Mouse (Mus musculus) adrenal gland, adult 18-20 months (tissue): ENCODE results near the gene Shc3. TPM values are rescaled to one million over a fixed set of nuclear protein-coding genes. Genes with fewer than 3 reads are reported as not detected.
A peak's percentile ranks its signal among the peaks of the same experiment; 100 is the strongest.

Source experiments
- DNase-seq, 2 experiments: peaks; one replicate each; pipeline ENCODE4 v3.0.0; 2021 to 2022; ENCODE audit warnings: low spot score in 2 of 2
- total RNA-seq, 2 experiments: library from RNA; stranded (reverse); gene quantifications; 1 replicate in 1 of 2; 2 replicates in 1 of 2; pipeline ENCODE4 v1.2.3; 2021

Gene Shc3
- total RNA-seq, 2 experiments from 2014 or later, result 0.83 to 1.3 TPM

GRCm38 (mm10) chr13:51569685-51570068 is 458 bp upstream of the Shc3 start:
- no peak for DNase-seq

GRCm38 (mm10) chr13:51568501-51568901 is 718 bp downstream of the Shc3 start:
- no peak for DNase-seq

- peak; percentile 31 to 38 for DNase-seq
Observed at GRCm38 (mm10) chr13:51567411-51567851, 1.8 kb downstream of the Shc3 start.

- DNase-seq, result no peak
Observed at GRCm38 (mm10) chr13:51567078-51567395, 2.2 kb downstream of the Shc3 start.

GRCm38 (mm10) chr13:51566371-51567077 is 2.7 kb downstream of the Shc3 start:
- no peak for DNase-seq

GRCm38 (mm10) chr13:51564741-51565140 is 4.5 kb downstream of the Shc3 start:
- no peak for DNase-seq

GRCm38 (mm10) chr13:51553343-51553742 is 15.9 kb downstream of the Shc3 start:
- no peak for DNase-seq

GRCm38 (mm10) chr13:51552233-51552632 is 17.0 kb downstream of the Shc3 start:
- DNase-seq, result no peak

GRCm38 (mm10) chr13:51551824-51552223 is 17.4 kb downstream of the Shc3 start:
- no peak for DNase-seq

GRCm38 (mm10) chr13:51539816-51540215 is 29.4 kb downstream of the Shc3 start:
- DNase-seq, result no peak

GRCm38 (mm10) chr13:51535326-51535725 is 33.9 kb downstream of the Shc3 start:
- no peak for DNase-seq

GRCm38 (mm10) chr13:51526480-51526879 is 42.7 kb downstream of the Shc3 start:
- DNase-seq, result peak; percentile 42 to 51

GRCm38 (mm10) chr13:51524316-51524715 is 44.9 kb downstream of the Shc3 start:
- no peak for DNase-seq

- no peak for DNase-seq
Observed at GRCm38 (mm10) chr13:51523311-51523710, 45.9 kb downstream of the Shc3 start.

GRCm38 (mm10) chr13:51518880-51519279 is 50.3 kb downstream of the Shc3 start:
- DNase-seq, result no peak

- DNase-seq, result no peak
Observed at GRCm38 (mm10) chr13:51517943-51518342, 51.3 kb downstream of the Shc3 start.

- no peak for DNase-seq
Observed at GRCm38 (mm10) chr13:51508836-51509235, 60.4 kb downstream of the Shc3 start.

- DNase-seq, result no peak
Observed at GRCm38 (mm10) chr13:51505711-51506110, 63.5 kb downstream of the Shc3 start.

- no peak for DNase-seq
Observed at GRCm38 (mm10) chr13:51499769-51500168, 69.5 kb downstream of the Shc3 start.

- DNase-seq, result no peak
Observed at GRCm38 (mm10) chr13:51493676-51494075, 75.5 kb downstream of the Shc3 start.

GRCm38 (mm10) chr13:51491649-51492435 is 77.4 kb downstream of the Shc3 start:
- peak in 1 of 2 experiments; percentile 7 for DNase-seq

GRCm38 (mm10) chr13:51490195-51490594 is 79.0 kb downstream of the Shc3 start:
- DNase-seq, result no peak

GRCm38 (mm10) chr13:51488945-51489344 is 80.3 kb downstream of the Shc3 start:
- no peak for DNase-seq
